Comparison of ENCODE assay signal across 16 mouse cellular contexts in genomic region chrX:15065700-15066099, GRCm38 (mm10).
"Had no signal": no experiment of that assay in that cellular context is flagged by ENCODE, and none has a peak within 500 bp of the region (broad histone marks: within the 10 kb centered on the region; RNA-seq: fewer than 3 reads in every experiment).

No protein-coding gene starts in this region.

- DNase-seq: liver, postnatal 0 days; lung, adult 2 months; lung, postnatal 14 days; lung, postnatal 36 days; right cerebral cortex, postnatal 14 days; spleen, adult 18-20 months; thymus, adult 18-20 months; thymus, postnatal 14 days; thymus, postnatal 36 days had no signal

- H3K27ac ChIP-seq: lung, embryonic 15.5 days; macrophage; midbrain, embryonic 13.5 days; midbrain, embryonic 15.5 days; neural tube, embryonic 12.5 days had no signal

- ATAC-seq: liver, postnatal 0 days; lung, postnatal 0 days; midbrain, embryonic 13.5 days; midbrain, embryonic 15.5 days had no signal

- H3K4me3 ChIP-seq: lung, embryonic 15.5 days; megakaryocyte, embryonic 14.5 days; midbrain, embryonic 13.5 days; midbrain, embryonic 15.5 days; neural tube, embryonic 12.5 days had no signal
